Mouse (Mus musculus) heart, embryonic 13.5 days (tissue): Measurements from ENCODE around the gene Fam76a. TPM values are rescaled to one million over a fixed set of nuclear protein-coding genes. Genes with fewer than 3 reads are reported as not detected.
"Not testable (repeated sequence)": the region's sequence is repeated elsewhere in the genome, so short reads cannot be mapped to it uniquely, and the experiment has no call there.

Experiments
- ATAC-seq: fragments of 200-750 bp; cut with Nextera tagmentation; 2 replicates; pipeline ENCODE4 v1.8.0; 2017; ENCODE audit warnings: moderate TSS enrichment; ENCODE audit not compliant: insufficient number of reproducible peaks, low FRiP score, low TSS enrichment; ENCODE audit errors: extremely low read depth
- H3K27ac ChIP-seq: fragments of 300-500 bp; sonication (generic); replicated peaks from 2 replicates; pipeline ENCODE4 v1.5.1; 2015; ENCODE audit warnings: moderate library complexity, mild to moderate bottlenecking, inconsistent platforms
- H3K27me3 ChIP-seq: fragments of 300-500 bp; sonication (generic); replicated peaks from 2 replicates; pipeline ENCODE4 v1.6.1; 2015; ENCODE audit warnings: mild to moderate bottlenecking, inconsistent platforms
- H3K36me3 ChIP-seq: fragments of 300-500 bp; sonication (generic); 2 replicates; pipeline ENCODE4 v1.6.1; 2015; ENCODE audit warnings: mild to moderate bottlenecking, inconsistent platforms
- H3K4me1 ChIP-seq: fragments of 300-500 bp; sonication (generic); 2 replicates; pipeline ENCODE4 v1.6.1; 2015; ENCODE audit warnings: inconsistent platforms
- H3K4me2 ChIP-seq: fragments of 300-500 bp; sonication (generic); 2 replicates; pipeline ENCODE4 v1.6.1; 2015; ENCODE audit warnings: inconsistent platforms, mild to moderate bottlenecking, moderate library complexity
- H3K4me3 ChIP-seq: fragments of 300-500 bp; sonication (generic); 2 replicates; pipeline ENCODE4 v1.5.1; 2015; ENCODE audit warnings: moderate library complexity, mild to moderate bottlenecking, inconsistent platforms
- H3K9ac ChIP-seq: fragments of 300-500 bp; sonication (generic); 2 replicates; pipeline ENCODE4 v1.6.1; 2015; ENCODE audit warnings: inconsistent platforms, mild to moderate bottlenecking, moderate library complexity
- H3K9me3 ChIP-seq: fragments of 300-500 bp; sonication (generic); 2 replicates; pipeline ENCODE4 v1.6.1; 2016; ENCODE audit warnings: inconsistent platforms
- WGBS: fragments of 180-500 bp; shearing (Covaris S2); methylation state at CpG from one replicate; pipeline ENCODE4 v1.1.7; 2015; ENCODE audit warnings: mixed read lengths; 5-methylcytosine and 5-hydroxymethylcytosine counted together
- polyA plus RNA-seq: library from polyadenylated mRNA; unstranded; fragments of >200 nt; fragmentation: Nextera tagmentation; extraction: Ambion mirVana; gene quantifications from 2 replicates; pipeline ENCODE4 v1.2.1, GENCODE M21; 2015

Gene Fam76a
- polyA plus RNA-seq, 1 experiment from 2014 or later, result 35.6 TPM

- Histone ChIP-seq H3K27me3 (no peaks in the 10 kb centered on the region), H3K4me3 (no peak overlapping the region), H3K9me3 (no peaks in the 10 kb centered on the region), H3K4me2 (no peak overlapping the region), H3K27ac (no peak overlapping the region), H3K36me3 (peaks cover 49% of the 10 kb centered on the region), H3K9ac (no peak overlapping the region), H3K4me1 (peaks cover 19% of the 10 kb centered on the region)
- WGBS, result 85% methylated on average over 4 of the region's 4 CpGs
- ATAC-seq, result no peak
These were observed 2.2 kb downstream of the Fam76a start for GRCm38 (mm10) chr4:132920171-132920570.

GRCm38 (mm10) chr4:132918493-132918892, 3.9 kb downstream of the Fam76a start:
- H3K27me3 ChIP-seq, H3K4me3 ChIP-seq, H3K27ac ChIP-seq, ATAC-seq, H3K9me3 ChIP-seq, H3K4me2 ChIP-seq, H3K9ac ChIP-seq: not testable (repeated sequence)
- peaks cover 17% of the 10 kb centered on the region for H3K4me1 ChIP-seq
- peaks cover 66% of the 10 kb centered on the region for H3K36me3 ChIP-seq
- 75% methylated on average over 6 of the region's 6 CpGs for WGBS

GRCm38 (mm10) chr4:132912156-132912555, 10.2 kb downstream of the Fam76a start:
- H3K27ac ChIP-seq, result no peak overlapping the region
- H3K4me3 ChIP-seq, result no peak overlapping the region
- ATAC-seq, result no peak
- H3K9me3 ChIP-seq, result no peaks in the 10 kb centered on the region
- 84% methylated on average over 6 of the region's 6 CpGs for WGBS
- H3K4me1 ChIP-seq, result no peaks in the 10 kb centered on the region
- H3K27me3 ChIP-seq, result no peaks in the 10 kb centered on the region
- no peak overlapping the region for H3K9ac ChIP-seq
- no peak overlapping the region for H3K4me2 ChIP-seq
- H3K36me3 ChIP-seq, result peaks cover 94% of the 10 kb centered on the region

- H3K9ac ChIP-seq, result no peak overlapping the region
- no peak for ATAC-seq
- H3K4me2 ChIP-seq, result no peak overlapping the region
- no peaks in the 10 kb centered on the region for H3K27me3 ChIP-seq
- H3K4me3 ChIP-seq, result no peak overlapping the region
- H3K4me1 ChIP-seq, result peaks cover 23% of the 10 kb centered on the region
- no peaks in the 10 kb centered on the region for H3K9me3 ChIP-seq
- H3K36me3 ChIP-seq, result peaks cover 83% of the 10 kb centered on the region
- 84% methylated on average over 5 of the region's 5 CpGs for WGBS
- H3K27ac ChIP-seq, result peak overlapping the region; percentile 56
These were observed 16.5 kb downstream of the Fam76a start for GRCm38 (mm10) chr4:132905843-132906360.

- no peak for ATAC-seq
- peak overlapping the region; percentile 56 for H3K27ac ChIP-seq
- H3K36me3 ChIP-seq, result peaks cover 82% of the 10 kb centered on the region
- H3K4me2 ChIP-seq, result no peak overlapping the region
- peaks cover 23% of the 10 kb centered on the region for H3K4me1 ChIP-seq
- no peaks in the 10 kb centered on the region for H3K27me3 ChIP-seq
- no peaks in the 10 kb centered on the region for H3K9me3 ChIP-seq
- no peak overlapping the region for H3K4me3 ChIP-seq
- WGBS, result 59% methylated on average over 9 of the region's 9 CpGs
- no peak overlapping the region for H3K9ac ChIP-seq
These were observed 17.5 kb downstream of the Fam76a start for GRCm38 (mm10) chr4:132904765-132905309.

- Histone ChIP-seq H3K4me1 (peaks cover 23% of the 10 kb centered on the region), H3K9ac (no peak overlapping the region), H3K27me3 (no peaks in the 10 kb centered on the region), H3K36me3 (peaks cover 78% of the 10 kb centered on the region), H3K9me3 (no peaks in the 10 kb centered on the region), H3K4me3 (no peak overlapping the region), H3K4me2 (no peak overlapping the region), H3K27ac (no peak overlapping the region)
- ATAC-seq, result no peak
- 69% methylated on average over 2 of the region's 2 CpGs for WGBS
These were observed 18.3 kb downstream of the Fam76a start for GRCm38 (mm10) chr4:132904071-132904470.

GRCm38 (mm10) chr4:132898197-132898596, 24.2 kb downstream of the Fam76a start:
- H3K4me3 ChIP-seq, result no peak overlapping the region

GRCm38 (mm10) chr4:132894402-132894801, 28.0 kb downstream of the Fam76a start:
- 6% methylated on average over 7 of the region's 7 CpGs for WGBS
- peaks cover 3% of the 10 kb centered on the region; the same call in 1 of the 2 replicates for H3K36me3 ChIP-seq
- H3K27me3 ChIP-seq, result peaks cover 17% of the 10 kb centered on the region; the same call in 1 of the 2 replicates
- no peak overlapping the region for H3K4me3 ChIP-seq
- H3K9me3 ChIP-seq, result no peaks in the 10 kb centered on the region
- H3K4me2 ChIP-seq, result no peak overlapping the region
- no peaks in the 10 kb centered on the region for H3K4me1 ChIP-seq
- H3K9ac ChIP-seq, result no peak overlapping the region
- ATAC-seq, result no peak
- H3K27ac ChIP-seq, result no peak overlapping the region

More at GRCm38 (mm10) chr4:132898197-132898596, 24.2 kb downstream of the Fam76a start:
- Histone ChIP-seq H3K4me2 (no peak overlapping the region), H3K27ac (no peak overlapping the region), H3K9me3 (no peaks in the 10 kb centered on the region), H3K27me3 (peaks cover 17% of the 10 kb centered on the region; the same call in 1 of the 2 replicates), H3K4me1 (no peaks in the 10 kb centered on the region), H3K36me3 (peaks cover 37% of the 10 kb centered on the region), H3K9ac (no peak overlapping the region)
- 81% methylated on average over 9 of the region's 9 CpGs for WGBS
- no peak for ATAC-seq

GRCm38 (mm10) chr4:132884844-132885374, 37.4 kb downstream of the Fam76a start:
- Histone ChIP-seq H3K9me3 (no peaks in the 10 kb centered on the region), H3K4me2 (peak overlapping the region; percentile 95), H3K27me3 (no peaks in the 10 kb centered on the region), H3K27ac (peak overlapping the region; percentile 92), H3K36me3 (peaks cover 9% of the 10 kb centered on the region), H3K9ac (peak overlapping the region; percentile 98), H3K4me1 (peaks cover 33% of the 10 kb centered on the region), H3K4me3 (peak overlapping the region; percentile 95)
- ATAC-seq, result no peak
- 10% methylated on average over 9 of the region's 9 CpGs for WGBS

- H3K9me3 ChIP-seq, result no peaks in the 10 kb centered on the region
- H3K4me1 ChIP-seq, result peaks cover 39% of the 10 kb centered on the region
- ATAC-seq, result peak; percentile 90
- no peaks in the 10 kb centered on the region for H3K27me3 ChIP-seq
- H3K4me3 ChIP-seq, result peak within 1 kb of the TSS; percentile 95
- under 1% methylated on average over 72 of the region's 72 CpGs for WGBS
- peak within 1 kb of the TSS; percentile 92 for H3K27ac ChIP-seq
- peaks cover 15% of the 10 kb centered on the region for H3K36me3 ChIP-seq
- peak within 1 kb of the TSS; percentile 98 for H3K9ac ChIP-seq
- peak within 1 kb of the TSS; percentile 95 for H3K4me2 ChIP-seq
These were observed 38.1 kb downstream of the Fam76a start, which contains the start of gene Stx12 for GRCm38 (mm10) chr4:132884064-132884843. Gene Stx12 (minus strand): TSS chr4:132884509.

- peak overlapping the region; percentile 98 for H3K9ac ChIP-seq
- WGBS, result 2% methylated on average over 21 of the region's 21 CpGs
- H3K27ac ChIP-seq, result peak overlapping the region; percentile 92
- H3K4me1 ChIP-seq, result peaks cover 39% of the 10 kb centered on the region
- H3K4me2 ChIP-seq, result peak overlapping the region; percentile 95
- H3K9me3 ChIP-seq, result no peaks in the 10 kb centered on the region
- no peaks in the 10 kb centered on the region for H3K27me3 ChIP-seq
- H3K4me3 ChIP-seq, result peak overlapping the region; percentile 95
- H3K36me3 ChIP-seq, result peaks cover 17% of the 10 kb centered on the region
- ATAC-seq, result no peak
These were observed 38.7 kb downstream of the Fam76a start for GRCm38 (mm10) chr4:132883561-132884063.
